Mouse (Mus musculus) forebrain, embryonic 11.5 days (tissue): ENCODE data around the gene Il33. TPM values are rescaled to one million over a fixed set of nuclear protein-coding genes. Genes with fewer than 3 reads are reported as not detected.
A peak's percentile ranks its signal among the peaks of the same experiment; 100 is the strongest.

Source experiments
- ATAC-seq: fragments of 200-750 bp; cut with Nextera tagmentation; replicated peaks from 2 replicates; pipeline ENCODE4 v1.8.0; 2017; ENCODE audit warnings: moderate TSS enrichment; ENCODE audit not compliant: low FRiP score
- DNase-seq: peaks from one replicate; pipeline ENCODE4 v3.0.0-alpha.2; 2017; ENCODE audit warnings: low spot score
- H3K27ac ChIP-seq: fragments of 300-500 bp; sonication (generic); 2 replicates; pipeline ENCODE4 v1.5.1; 2014; ENCODE audit warnings: low read depth, low read length
- H3K27me3 ChIP-seq: fragments of 300-500 bp; sonication (generic); 2 replicates; pipeline ENCODE4 v1.6.1; 2014; ENCODE audit warnings: mild to moderate bottlenecking, low read length, mixed read lengths; ENCODE audit not compliant: control insufficient read depth, insufficient read depth
- H3K36me3 ChIP-seq: fragments of 300-500 bp; sonication (generic); 2 replicates; pipeline ENCODE4 v1.6.1; 2014; ENCODE audit warnings: mild to moderate bottlenecking, low read length, moderate library complexity, mixed read lengths; ENCODE audit not compliant: control insufficient read depth, insufficient read depth
- H3K4me1 ChIP-seq: fragments of 300-500 bp; sonication (generic); replicated peaks from 2 replicates; pipeline ENCODE4 v1.6.1; 2014; ENCODE audit warnings: low read length, mixed read lengths; ENCODE audit not compliant: control insufficient read depth, insufficient read depth
- H3K4me2 ChIP-seq: fragments of 300-500 bp; sonication (generic); 2 replicates; pipeline ENCODE4 v1.6.1; 2014; ENCODE audit warnings: low read depth, mild to moderate bottlenecking, low read length, moderate library complexity, mixed read lengths; ENCODE audit not compliant: severe bottlenecking
- H3K4me3 ChIP-seq: fragments of 300-500 bp; sonication (generic); 2 replicates; pipeline ENCODE4 v1.5.1; 2014; ENCODE audit warnings: low read depth, low read length
- H3K9ac ChIP-seq: fragments of 300-500 bp; sonication (generic); 2 replicates; pipeline ENCODE4 v1.6.1; 2014; ENCODE audit warnings: low read length
- H3K9me3 ChIP-seq: fragments of 300-500 bp; sonication (generic); 2 replicates; pipeline ENCODE4 v1.6.1; 2016; ENCODE audit warnings: low read length, mixed read lengths; ENCODE audit not compliant: control insufficient read depth
- WGBS: fragments of 180-500 bp; shearing (Covaris S2); extraction: QIAGEN DNeasy Blood & Tissue Kit; methylation state at CpG from one replicate; pipeline ENCODE4 v1.1.7; 2014; 5-methylcytosine and 5-hydroxymethylcytosine counted together
- polyA plus RNA-seq: library from polyadenylated mRNA; unstranded; fragments of >200 nt; fragmentation: Nextera tagmentation; extraction: Ambion mirVana; gene quantifications from 2 replicates; pipeline ENCODE4 v1.2.1, GENCODE M21; 2014

Il33 gene
- polyA plus RNA-seq, 1 experiment from 2014 or later = 0.53 TPM

- Histone ChIP-seq H3K9me3 (no peaks in the 10 kb centered on the region), H3K27ac (no peak overlapping the region), H3K9ac (no peak overlapping the region), H3K4me3 (no peak overlapping the region), H3K27me3 (no peaks in the 10 kb centered on the region), H3K4me1 (no peaks in the 10 kb centered on the region), H3K4me2 (no peak overlapping the region), H3K36me3 (no peaks in the 10 kb centered on the region)
- no peak for ATAC-seq
- 90% methylated on average over 12 of the region's 12 CpGs for WGBS
- no peak for DNase-seq
Measured at GRCm38 (mm10) chr19:29986464-29987091, 61.7 kb downstream of the Il33 start.

- H3K4me1 ChIP-seq = peaks cover 3% of the 10 kb centered on the region; the same call in 1 of the 2 replicates
- 38% methylated on average over 12 of the region's 12 CpGs for WGBS
- no peaks in the 10 kb centered on the region for H3K9me3 ChIP-seq
- H3K4me3 ChIP-seq = no peak overlapping the region
- H3K4me2 ChIP-seq = peak overlapping the region; percentile 18; the same call in 1 of the 2 replicates
- H3K27me3 ChIP-seq = no peaks in the 10 kb centered on the region
- no peak overlapping the region for H3K27ac ChIP-seq
- no peak for DNase-seq
- H3K36me3 ChIP-seq = no peaks in the 10 kb centered on the region
- H3K9ac ChIP-seq = no peak overlapping the region
- ATAC-seq = no peak
Measured at GRCm38 (mm10) chr19:30000406-30001365, 75.8 kb downstream of the Il33 start.

- DNase-seq (no peak), ATAC-seq (no peak)
- Histone ChIP-seq H3K9me3 (no peaks in the 10 kb centered on the region), H3K4me3 (no peak overlapping the region), H3K9ac (no peak overlapping the region), H3K36me3 (no peaks in the 10 kb centered on the region), H3K27ac (no peak overlapping the region), H3K4me1 (peaks cover 3% of the 10 kb centered on the region; the same call in 1 of the 2 replicates), H3K27me3 (no peaks in the 10 kb centered on the region), H3K4me2 (no peak overlapping the region)
- WGBS = 93% methylated on average over 6 of the region's 6 CpGs
Measured at GRCm38 (mm10) chr19:30001550-30001949, 76.6 kb downstream of the Il33 start.

GRCm38 (mm10) chr19:30003621-30004020, 78.7 kb downstream of the Il33 start, which contains the start of gene Trpd52l3:
Gene Trpd52l3, plus strand, starts transcription at chr19:30003790.
- H3K9me3 ChIP-seq = no peaks in the 10 kb centered on the region
- H3K9ac ChIP-seq = no peak within 1 kb of the TSS
- WGBS = 92% methylated on average over 9 of the region's 9 CpGs
- no peak within 1 kb of the TSS for H3K27ac ChIP-seq
- H3K4me1 ChIP-seq = peaks cover 3% of the 10 kb centered on the region; the same call in 1 of the 2 replicates
- H3K36me3 ChIP-seq = no peaks in the 10 kb centered on the region
- no peaks in the 10 kb centered on the region for H3K27me3 ChIP-seq
- DNase-seq (no peak), ATAC-seq (no peak)
- H3K4me3 ChIP-seq = no peak within 1 kb of the TSS
- no peak within 1 kb of the TSS for H3K4me2 ChIP-seq

- H3K9me3 ChIP-seq = no peaks in the 10 kb centered on the region
- no peak for DNase-seq
- H3K27me3 ChIP-seq = no peaks in the 10 kb centered on the region
- H3K27ac ChIP-seq = no peak overlapping the region
- no peaks in the 10 kb centered on the region for H3K4me1 ChIP-seq
- H3K36me3 ChIP-seq = no peaks in the 10 kb centered on the region
- WGBS = 78% methylated on average over 3 of the region's 3 CpGs
- no peak for ATAC-seq
- no peak overlapping the region for H3K9ac ChIP-seq
- no peak overlapping the region for H3K4me3 ChIP-seq
- H3K4me2 ChIP-seq = no peak overlapping the region
Measured at GRCm38 (mm10) chr19:30006371-30006770, 81.5 kb downstream of the Il33 start.

Other genes starting within 250 kb of the Il33 start
- 0.31 and 0.36 TPM in 2 replicates for gene Mlana, start 227.3 kb upstream of the Il33 start, polyA plus RNA-seq
- gene 9930021J03Rik, start 119.1 kb upstream of the Il33 start, polyA plus RNA-seq = 7.3 and 8.1 TPM in 2 replicates
- 29.0 and 32.9 TPM in 2 replicates for gene Ranbp6, start 112.1 kb upstream of the Il33 start, polyA plus RNA-seq
- gene Trpd52l3, start 78.7 kb downstream of the Il33 start, polyA plus RNA-seq = not detected in 2 replicates
- 87.6 and 92.3 TPM in 2 replicates for gene Uhrf2, start 105.4 kb downstream of the Il33 start, polyA plus RNA-seq